Mouse (Mus musculus) WW6 (cell line): ENCODE results near the gene Cort.
"Not testable (repeated sequence)": the region's sequence is repeated elsewhere in the genome, so short reads cannot be mapped to it uniquely, and the experiment has no call there.

Experiments used
- DNase-seq: peaks from one replicate; pipeline ENCODE4 v3.0.0-alpha.2; 2013; ENCODE audit warnings: low read depth, low spot score

The Cort gene

DNA sequence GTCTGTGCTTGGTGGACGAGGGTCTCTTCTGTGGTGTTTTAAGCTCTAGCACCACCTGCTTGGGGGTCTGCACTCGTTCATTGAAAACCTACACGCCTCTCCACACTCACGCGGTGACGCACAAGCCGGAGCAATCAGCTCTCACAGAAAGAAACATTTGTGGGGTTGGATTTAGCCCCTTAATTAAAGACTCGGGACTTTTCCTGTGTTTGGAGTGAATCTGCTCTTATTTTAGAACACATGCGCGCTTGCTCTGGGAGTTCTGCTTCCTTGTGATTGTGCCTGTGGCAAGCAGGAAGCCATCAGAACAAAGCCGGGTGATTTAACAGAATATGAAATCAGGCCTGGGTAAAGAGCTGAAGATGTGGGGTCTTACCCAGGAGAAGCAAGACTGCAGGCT lies at the start of gene Cort:
Gene Cort, minus strand, starts transcription at position 101 of the 400 bp plus-strand sequence.
- no peak for DNase-seq

GRCm38 (mm10) chr4:149173661-149174060 lies 47.1 kb upstream of the Cort start:
- DNase-seq = no peak

- DNase-seq = no peak
Observed at GRCm38 (mm10) chr4:149172666-149173065, 46.1 kb upstream of the Cort start.

DNA sequence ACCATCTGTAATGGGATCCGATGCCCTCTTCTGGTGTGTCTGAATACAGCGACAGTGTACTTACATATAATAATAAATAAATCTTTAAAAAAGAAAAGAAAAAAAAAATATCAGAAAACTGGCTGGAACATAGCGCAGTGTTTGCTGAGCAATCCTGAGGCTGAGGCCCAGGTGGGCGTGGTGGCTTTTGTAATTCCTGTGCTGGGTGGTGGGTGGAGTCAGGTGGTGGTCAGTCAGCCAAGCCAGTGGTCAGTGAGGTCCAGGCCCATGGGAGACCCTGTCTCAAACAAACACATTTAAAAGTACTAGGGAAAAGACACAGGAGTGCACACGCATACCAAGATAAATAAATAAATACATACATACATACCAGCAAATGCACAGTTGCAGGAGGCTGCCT lies 45.5 kb upstream of the Cort start:
- DNase-seq = no peak

- DNase-seq = no peak
Observed at GRCm38 (mm10) chr4:149171581-149171981, 45.0 kb upstream of the Cort start.

DNA sequence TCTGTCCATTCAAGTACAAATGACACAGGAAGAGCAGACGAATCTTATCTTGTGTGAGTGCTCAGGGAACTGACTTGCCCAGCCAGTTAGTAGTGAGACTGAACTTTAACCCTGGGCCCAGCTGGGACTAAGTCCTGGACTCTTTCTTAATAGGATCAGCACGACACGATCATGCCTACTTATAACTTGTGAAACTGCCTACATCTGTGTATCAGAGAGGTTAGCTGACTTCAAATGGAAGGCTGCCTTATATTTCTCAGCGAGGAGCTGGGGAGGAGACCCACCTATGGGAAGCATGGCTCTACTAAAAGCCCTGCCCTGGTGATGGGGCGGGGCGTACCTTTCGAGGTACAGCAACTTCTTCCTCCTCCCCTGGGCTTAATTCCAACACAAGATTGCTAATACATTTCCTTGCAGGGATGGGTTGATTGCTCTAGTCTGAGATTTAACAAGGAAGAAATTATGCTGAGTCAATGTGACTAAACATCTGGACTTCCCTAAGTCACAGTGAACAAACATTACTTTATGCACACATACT lies 43.9 kb upstream of the Cort start:
- no peak for DNase-seq

GRCm38 (mm10) chr4:149169926-149170325 lies 43.4 kb upstream of the Cort start:
- DNase-seq = not testable (repeated sequence)

DNA sequence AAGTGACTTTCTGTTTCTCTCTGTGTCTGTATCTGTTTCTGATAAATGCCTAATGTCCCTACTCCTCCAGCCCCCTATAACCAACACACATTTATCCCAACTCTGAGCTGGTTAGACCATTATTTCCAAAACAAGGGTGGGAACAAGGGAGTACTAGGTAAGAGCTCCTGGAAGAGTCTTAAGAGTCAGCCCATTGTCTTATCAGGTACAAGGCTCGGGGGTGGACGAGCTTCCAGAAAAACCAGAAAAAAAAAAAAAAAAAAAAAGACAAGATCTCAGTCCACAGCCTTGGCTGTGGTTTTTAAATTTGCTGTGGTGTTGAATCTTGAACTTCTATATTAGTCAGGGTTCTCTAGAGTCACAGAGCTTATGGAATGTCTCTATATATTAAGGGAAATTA lies 41.5 kb upstream of the Cort start:
- DNase-seq = no peak

- no peak for DNase-seq
Observed at GRCm38 (mm10) chr4:149166957-149167611, 40.5 kb upstream of the Cort start.

DNA sequence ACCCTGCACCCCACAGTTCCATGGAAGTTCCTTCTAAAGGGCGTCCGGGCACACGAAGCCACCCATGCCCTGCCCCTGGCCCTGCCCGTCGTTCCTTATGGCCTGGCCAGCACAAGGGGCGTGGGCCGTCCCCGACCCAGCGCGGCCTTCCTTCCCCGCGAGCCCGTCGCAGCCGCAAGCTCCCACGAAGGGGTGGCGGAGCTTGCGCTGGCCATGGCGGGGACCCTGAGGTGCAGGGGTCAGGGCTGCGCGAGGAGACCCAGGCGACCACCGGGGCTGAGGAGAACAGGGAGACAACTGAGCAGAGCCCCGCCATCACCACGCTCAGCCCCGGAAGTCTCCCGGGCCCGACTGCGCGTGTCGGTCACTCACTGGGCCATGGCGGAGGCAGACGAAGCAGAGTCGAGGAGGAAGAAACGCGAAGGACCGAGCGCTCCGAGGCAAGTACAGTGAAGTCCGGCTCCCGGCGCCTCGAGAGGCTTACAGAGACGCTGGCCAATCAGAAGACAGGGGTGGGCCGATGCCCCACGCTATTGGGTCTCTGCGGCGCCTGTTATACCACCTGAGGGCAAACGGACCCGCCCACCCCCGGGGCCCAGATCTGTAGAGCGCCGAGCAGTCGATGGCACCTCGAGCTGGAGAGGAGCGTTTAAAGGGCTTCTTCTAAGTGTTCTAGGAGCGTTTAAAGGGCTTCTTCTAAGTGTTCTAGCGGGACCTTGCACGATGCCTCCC lies 39.8 kb upstream of the Cort start, which contains the start of gene Pgd:
Gene Pgd, minus strand, starts transcription at position 557 of the 732 bp plus-strand sequence.
- peak; percentile 88 for DNase-seq

- DNase-seq = no peak
Observed at GRCm38 (mm10) chr4:149164150-149164549, 37.6 kb upstream of the Cort start.

DNA sequence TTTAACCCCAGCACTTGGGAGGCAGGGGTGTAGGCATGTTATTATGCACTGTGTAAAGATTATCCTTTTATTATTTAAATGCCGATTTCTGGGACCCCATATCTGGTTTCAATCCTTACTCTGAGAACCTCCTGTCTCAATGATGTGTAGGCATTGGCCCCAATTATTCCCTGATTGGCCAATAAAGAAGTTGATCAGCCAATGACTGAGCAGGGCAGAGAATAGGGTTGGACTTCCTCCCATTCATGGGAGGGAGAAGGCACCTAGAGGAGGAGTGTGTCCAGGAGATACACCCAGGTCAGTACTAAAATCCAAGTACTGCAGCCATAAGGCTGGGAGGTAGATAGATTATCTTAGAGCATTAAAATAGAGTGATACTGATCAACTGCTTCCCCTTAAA lies 36.6 kb upstream of the Cort start:
- DNase-seq = no peak

DNA sequence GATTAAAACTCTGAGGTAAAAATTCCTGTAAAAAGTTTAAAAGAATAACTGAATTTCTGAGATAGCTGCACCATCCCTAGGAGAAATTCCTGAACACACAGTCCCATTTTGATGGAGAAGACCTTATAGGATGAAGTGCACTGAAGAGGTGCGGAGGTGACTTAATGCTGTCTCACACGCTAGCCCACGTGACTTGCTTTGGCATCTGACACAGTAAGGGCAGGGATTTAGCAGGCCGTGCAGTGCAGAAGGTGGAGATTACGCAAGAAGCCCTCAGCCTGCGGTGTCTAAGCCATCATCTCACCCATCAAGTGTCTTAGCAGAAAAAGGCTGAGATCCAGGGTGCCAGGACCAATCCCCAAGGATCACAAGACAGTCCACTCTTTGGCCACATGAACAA lies 34.6 kb upstream of the Cort start:
- no peak for DNase-seq

DNA sequence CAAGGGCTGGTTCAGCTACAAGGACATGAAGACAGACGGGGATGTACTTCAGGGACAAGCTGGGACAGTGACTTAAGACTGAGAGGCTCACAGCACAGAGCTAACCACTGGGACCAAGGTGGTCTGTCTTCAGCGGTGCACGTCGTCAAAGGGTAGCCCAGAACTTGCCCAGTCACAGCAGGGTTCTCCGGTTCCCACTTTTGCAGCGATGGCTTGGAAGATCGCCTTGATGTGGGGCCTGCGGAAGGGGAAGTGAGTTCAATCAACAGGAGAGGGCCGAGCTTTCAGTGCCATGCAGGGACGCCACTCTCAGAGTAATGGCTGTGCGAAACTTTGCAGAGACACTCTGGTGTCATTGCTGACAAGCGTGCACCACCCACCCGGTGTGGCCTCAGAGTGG lies 33.3 kb upstream of the Cort start:
- no peak for DNase-seq

- DNase-seq = no peak
Observed at GRCm38 (mm10) chr4:149159203-149159602, 32.6 kb upstream of the Cort start.

GRCm38 (mm10) chr4:149157415-149157973 lies 30.9 kb upstream of the Cort start:
- no peak for DNase-seq

DNA sequence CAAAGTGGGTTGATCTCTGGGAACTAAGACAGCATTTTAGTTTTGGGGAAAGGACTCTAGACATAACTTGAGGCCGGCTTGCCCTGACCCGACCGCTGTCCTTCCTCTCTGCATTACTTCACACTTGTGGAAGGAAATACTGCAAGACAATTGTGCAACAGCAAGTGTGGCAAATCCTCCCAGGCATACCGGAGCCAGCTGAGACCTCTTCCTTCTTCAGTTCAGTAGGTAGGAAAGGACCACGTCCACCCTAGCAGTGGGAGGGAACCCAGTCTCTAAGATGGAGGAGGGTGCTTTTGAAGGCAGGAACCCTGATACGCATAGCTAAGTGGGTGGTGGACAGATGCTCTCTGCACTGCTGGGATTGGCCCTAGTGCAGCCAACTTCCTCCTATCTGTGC lies 29.1 kb upstream of the Cort start:
- DNase-seq = no peak

- DNase-seq = no peak
Observed at GRCm38 (mm10) chr4:149154859-149155258, 28.3 kb upstream of the Cort start.

DNA sequence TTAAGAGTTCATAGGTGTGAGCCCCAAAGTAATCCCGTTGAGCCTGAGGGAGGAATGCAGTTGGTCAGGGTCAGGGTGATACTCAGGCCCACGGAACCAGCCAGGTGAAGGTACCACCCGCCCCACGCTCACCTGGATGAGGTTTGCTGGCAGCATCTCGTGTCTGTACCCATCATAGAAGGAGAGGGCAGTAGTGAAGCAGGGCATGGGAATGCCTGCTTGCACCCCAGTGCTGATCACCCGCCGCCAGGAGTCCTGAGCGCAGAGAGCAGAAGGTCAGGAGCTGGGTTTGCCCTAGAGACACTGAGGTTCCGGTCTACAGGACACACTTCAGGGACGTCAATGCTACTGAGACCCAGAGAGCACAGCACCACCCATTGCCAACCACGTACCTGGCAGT lies 24.2 kb upstream of the Cort start:
- DNase-seq = no peak

- no peak for DNase-seq
Observed at GRCm38 (mm10) chr4:149150256-149150655, 23.7 kb upstream of the Cort start.

- DNase-seq = no peak
Observed at GRCm38 (mm10) chr4:149149611-149150010, 23.0 kb upstream of the Cort start.

GRCm38 (mm10) chr4:149149196-149149595 lies 22.6 kb upstream of the Cort start:
- DNase-seq = no peak

DNA sequence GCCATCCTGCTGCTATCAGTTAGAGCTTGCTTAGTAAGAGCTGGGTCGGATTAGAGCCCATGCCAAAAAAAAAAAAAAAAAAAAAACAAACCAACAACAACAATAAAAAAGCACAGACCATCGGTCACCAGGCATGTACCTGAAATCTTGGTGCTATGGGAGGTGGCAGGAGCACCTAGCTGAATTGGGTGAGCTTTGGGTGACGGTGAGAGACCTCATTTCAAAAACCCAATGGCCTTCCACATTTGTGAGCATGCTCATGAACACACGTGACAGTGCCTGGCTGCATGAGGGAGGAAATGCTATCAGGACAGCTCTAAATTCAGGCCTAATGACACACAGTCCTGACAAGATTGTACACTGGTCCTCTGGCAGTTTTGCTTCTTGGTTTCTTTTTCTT lies 21.5 kb upstream of the Cort start:
- no peak for DNase-seq
